Mouse (Mus musculus) heart, postnatal 0 days (tissue): ENCODE measurements around the gene Snx9. TPM values are rescaled to one million over a fixed set of nuclear protein-coding genes. Genes with fewer than 3 reads are reported as not detected.
A peak's percentile ranks its signal among the peaks of the same experiment; 100 is the strongest.

Experiments
- ATAC-seq: fragments of 200-750 bp; cut with Nextera tagmentation; 2 replicates; pipeline ENCODE4 v1.8.0; 2017; ENCODE audit warnings: low read depth, moderate number of reproducible peaks, moderate library complexity; ENCODE audit not compliant: insufficient read depth
- DNase-seq: peaks from one replicate; pipeline ENCODE4 v3.0.0-alpha.2; 2016; ENCODE audit warnings: low spot score
- H3K27ac ChIP-seq: fragments of 300-500 bp; sonication (generic); 2 replicates; pipeline ENCODE4 v1.5.1; 2014; ENCODE audit warnings: low read depth, mild to moderate bottlenecking
- H3K27me3 ChIP-seq: fragments of 300-500 bp; sonication (generic); 2 replicates; pipeline ENCODE4 v1.6.1; 2014; ENCODE audit warnings: low read length, mixed read lengths; ENCODE audit not compliant: control insufficient read depth, insufficient read depth
- H3K36me3 ChIP-seq: fragments of 300-500 bp; sonication (generic); replicated peaks from 2 replicates; pipeline ENCODE4 v1.6.1; 2014; ENCODE audit warnings: low read length, mixed read lengths; ENCODE audit not compliant: control insufficient read depth, insufficient read depth
- H3K4me1 ChIP-seq: fragments of 300-500 bp; sonication (generic); 2 replicates; pipeline ENCODE4 v1.6.1; 2014; ENCODE audit warnings: antibody characterized with exemption; ENCODE audit not compliant: control insufficient read depth, insufficient read depth
- H3K4me2 ChIP-seq: fragments of 300-500 bp; sonication (generic); 2 replicates; pipeline ENCODE4 v1.6.1; 2014; ENCODE audit warnings: low read depth, mild to moderate bottlenecking, low read length, moderate library complexity
- H3K4me3 ChIP-seq: fragments of 300-500 bp; sonication (generic); 2 replicates; pipeline ENCODE4 v1.5.1; 2014; ENCODE audit warnings: low read depth, low read length
- H3K9ac ChIP-seq: fragments of 300-500 bp; sonication (generic); replicated peaks from 2 replicates; pipeline ENCODE4 v1.6.1; 2014; ENCODE audit warnings: low read depth, low read length, mixed read lengths
- H3K9me3 ChIP-seq: fragments of 300-500 bp; sonication (generic); replicated peaks from 2 replicates; pipeline ENCODE4 v1.6.1; 2016; ENCODE audit warnings: low read length; ENCODE audit not compliant: control insufficient read depth
- CTCF ChIP-seq: IDR thresholded peaks from 2 replicates; pipeline ENCODE4 v1.5.1; 2016; ENCODE audit warnings: antibody characterized with exemption, control low read depth, low read depth
- EP300 ChIP-seq: IDR thresholded peaks from 2 replicates; pipeline ENCODE4 v1.6.1; 2016; ENCODE audit warnings: antibody characterized with exemption, low read depth
- WGBS: fragments of 180-500 bp; shearing (Covaris S2); extraction: QIAGEN DNeasy Blood & Tissue Kit; methylation state at CpG from one replicate; pipeline ENCODE4 v1.1.7; 2014; 5-methylcytosine and 5-hydroxymethylcytosine counted together
- polyA plus RNA-seq: library from polyadenylated mRNA; unstranded; fragments of >200 nt; fragmentation: Nextera tagmentation; extraction: Ambion mirVana; gene quantifications from 2 replicates; pipeline ENCODE4 v1.2.1, GENCODE M21; 2015
- total RNA-seq: library from RNA; depleted of rRNA; stranded (reverse); fragments of >200 nt; gene quantifications from 2 replicates; pipeline ENCODE4 v1.2.3, GENCODE M21; 2014; ENCODE audit warnings: low replicate concordance

The Snx9 gene
- total and polyA plus RNA-seq, 2 experiments from 2014 or later, result 16.0 to 21.0 TPM

GRCm38 (mm10) chr17:5958229-5958628 lies 117.1 kb downstream of the Snx9 start:
- Histone ChIP-seq H3K9ac (no peak overlapping the region), H3K4me1 (peaks cover 13% of the 10 kb centered on the region), H3K27me3 (no peaks in the 10 kb centered on the region), H3K36me3 (no peaks in the 10 kb centered on the region; the same call in 1 of the 2 replicates), H3K4me3 (no peak overlapping the region), H3K27ac (no peak overlapping the region), H3K9me3 (no peaks in the 10 kb centered on the region), H3K4me2 (no peak overlapping the region)
- TF ChIP-seq EP300 (no peak), CTCF (no peak)
- DNase-seq (no peak), ATAC-seq (no peak)
- WGBS, result 91% methylated on average over 5 of the region's 5 CpGs

GRCm38 (mm10) chr17:5958636-5959035 lies 117.5 kb downstream of the Snx9 start:
- no peaks in the 10 kb centered on the region for H3K9me3 ChIP-seq
- WGBS, result 76% methylated on average over 10 of the region's 10 CpGs
- H3K9ac ChIP-seq, result no peak overlapping the region
- H3K27ac ChIP-seq, result no peak overlapping the region
- no peak for TF ChIP-seq CTCF
- TF ChIP-seq EP300, result no peak
- H3K36me3 ChIP-seq, result no peaks in the 10 kb centered on the region; the same call in 1 of the 2 replicates
- no peaks in the 10 kb centered on the region for H3K27me3 ChIP-seq
- ATAC-seq (no peak), DNase-seq (no peak)
- H3K4me2 ChIP-seq, result no peak overlapping the region
- H3K4me1 ChIP-seq, result peaks cover 13% of the 10 kb centered on the region
- no peak overlapping the region for H3K4me3 ChIP-seq

- no peak overlapping the region for H3K9ac ChIP-seq
- peak overlapping the region; percentile 43; the same call in 1 of the 2 replicates for H3K27ac ChIP-seq
- no peak for TF ChIP-seq CTCF
- no peak for TF ChIP-seq EP300
- no peak for ATAC-seq
- H3K4me2 ChIP-seq, result no peak overlapping the region
- no peak for DNase-seq
- peaks cover 13% of the 10 kb centered on the region for H3K4me1 ChIP-seq
- H3K36me3 ChIP-seq, result no peaks in the 10 kb centered on the region; the same call in 1 of the 2 replicates
- H3K27me3 ChIP-seq, result no peaks in the 10 kb centered on the region
- 63% methylated on average over 7 of the region's 7 CpGs for WGBS
- H3K4me3 ChIP-seq, result no peak overlapping the region
- no peaks in the 10 kb centered on the region for H3K9me3 ChIP-seq
Measured at GRCm38 (mm10) chr17:5959096-5959495, 118.0 kb downstream of the Snx9 start.

GRCm38 (mm10) chr17:5959802-5960201 lies 118.7 kb downstream of the Snx9 start:
- no peaks in the 10 kb centered on the region; the same call in 1 of the 2 replicates for H3K36me3 ChIP-seq
- TF ChIP-seq EP300 (no peak), CTCF (no peak)
- H3K9me3 ChIP-seq, result no peaks in the 10 kb centered on the region
- H3K9ac ChIP-seq, result no peak overlapping the region
- DNase-seq (peak; percentile 47), ATAC-seq (peak; percentile 42; the same call in 1 of the 2 replicates)
- WGBS, result 33% methylated on average over 9 of the region's 9 CpGs
- peak overlapping the region; percentile 43; the same call in 1 of the 2 replicates for H3K27ac ChIP-seq
- H3K27me3 ChIP-seq, result no peaks in the 10 kb centered on the region
- H3K4me1 ChIP-seq, result peaks cover 13% of the 10 kb centered on the region
- H3K4me2 ChIP-seq, result no peak overlapping the region
- H3K4me3 ChIP-seq, result no peak overlapping the region

GRCm38 (mm10) chr17:5963766-5964165 lies 122.6 kb downstream of the Snx9 start:
- Histone ChIP-seq H3K27ac (no peak overlapping the region), H3K4me3 (no peak overlapping the region), H3K4me1 (peaks cover 12% of the 10 kb centered on the region), H3K9ac (no peak overlapping the region), H3K4me2 (no peak overlapping the region), H3K27me3 (no peaks in the 10 kb centered on the region), H3K9me3 (no peaks in the 10 kb centered on the region), H3K36me3 (no peaks in the 10 kb centered on the region; the same call in 1 of the 2 replicates)
- no peak for TF ChIP-seq CTCF
- ATAC-seq, result no peak
- WGBS, result 94% methylated on average over 8 of the region's 8 CpGs
- no peak for DNase-seq

GRCm38 (mm10) chr17:5965084-5965781 lies 124.1 kb downstream of the Snx9 start:
- Histone ChIP-seq H3K27me3 (no peaks in the 10 kb centered on the region), H3K9me3 (no peaks in the 10 kb centered on the region), H3K4me1 (no peaks in the 10 kb centered on the region), H3K36me3 (no peaks in the 10 kb centered on the region), H3K4me2 (no peak overlapping the region), H3K27ac (no peak overlapping the region), H3K9ac (no peak overlapping the region), H3K4me3 (no peak overlapping the region)
- ATAC-seq, result no peak
- 67% methylated on average over 9 of the region's 9 CpGs for whole genome bisulfite sequencing
- TF ChIP-seq EP300 (no peak), CTCF (no peak)
- DNase-seq, result no peak
